Mouse (Mus musculus) embryo, embryonic 11.5 days (tissue): ENCODE measurements at regions not wholly inside any gene's neighbourhood (a gene's known extent, or its start where the extent isn't known, plus 50 kb on each side); places are given as distances from the start of the nearest gene placed in this dataset.

Experiments
- DNase-seq: peaks from one replicate; pipeline ENCODE4 v3.0.0-alpha.2; 2012; ENCODE audit warnings: low read depth, low spot score

- peak; percentile 16 for DNase-seq
Measured at GRCm38 (mm10) chr12:92292460-92293340, 443.7 kb upstream of the Sel1l start.

- DNase-seq, result no peak
Measured at GRCm38 (mm10) chr12:92291490-92291889, 442.5 kb upstream of the Sel1l start.

GRCm38 (mm10) chr12:92285511-92285910 is 436.6 kb upstream of the Sel1l start:
- no peak for DNase-seq

- no peak for DNase-seq
Measured at GRCm38 (mm10) chr12:92280470-92280869, 431.5 kb upstream of the Sel1l start.

GRCm38 (mm10) chr12:92251962-92252361 is 403.0 kb upstream of the Sel1l start:
- no peak for DNase-seq

- no peak for DNase-seq
Measured at GRCm38 (mm10) chr12:92246790-92247451, 398.0 kb upstream of the Sel1l start.

- no peak for DNase-seq
Measured at GRCm38 (mm10) chr12:92239956-92240699, 391.2 kb upstream of the Sel1l start.

GRCm38 (mm10) chr12:92233650-92234408 is 384.9 kb upstream of the Sel1l start:
- no peak for DNase-seq

GRCm38 (mm10) chr12:92228585-92228984 is 379.6 kb upstream of the Sel1l start:
- no peak for DNase-seq

GRCm38 (mm10) chr12:92203351-92203750 is 354.4 kb upstream of the Sel1l start:
- DNase-seq, result no peak

- no peak for DNase-seq
Measured at GRCm38 (mm10) chr12:92200602-92201001, 351.6 kb upstream of the Sel1l start.

GRCm38 (mm10) chr12:92198738-92199477 is 350.0 kb upstream of the Sel1l start:
- DNase-seq, result no peak

GRCm38 (mm10) chr12:92193934-92194685 is 345.2 kb upstream of the Sel1l start:
- DNase-seq, result no peak

- DNase-seq, result no peak
Measured at GRCm38 (mm10) chr12:92193199-92193933, 344.4 kb upstream of the Sel1l start.

GRCm38 (mm10) chr12:92189022-92189421 is 340.1 kb upstream of the Sel1l start:
- DNase-seq, result no peak

GRCm38 (mm10) chr12:92187133-92187482 is 338.2 kb upstream of the Sel1l start:
- DNase-seq, result no peak

GRCm38 (mm10) chr12:92186448-92187132 is 337.6 kb upstream of the Sel1l start:
- DNase-seq, result no peak

GRCm38 (mm10) chr12:92179292-92179691 is 330.3 kb upstream of the Sel1l start:
- DNase-seq, result no peak

GRCm38 (mm10) chr12:92156726-92157125 is 307.8 kb upstream of the Sel1l start:
- DNase-seq, result no peak
